Comparison of ENCODE assay signal across 11 mouse cellular contexts in the genomic region with DNA sequence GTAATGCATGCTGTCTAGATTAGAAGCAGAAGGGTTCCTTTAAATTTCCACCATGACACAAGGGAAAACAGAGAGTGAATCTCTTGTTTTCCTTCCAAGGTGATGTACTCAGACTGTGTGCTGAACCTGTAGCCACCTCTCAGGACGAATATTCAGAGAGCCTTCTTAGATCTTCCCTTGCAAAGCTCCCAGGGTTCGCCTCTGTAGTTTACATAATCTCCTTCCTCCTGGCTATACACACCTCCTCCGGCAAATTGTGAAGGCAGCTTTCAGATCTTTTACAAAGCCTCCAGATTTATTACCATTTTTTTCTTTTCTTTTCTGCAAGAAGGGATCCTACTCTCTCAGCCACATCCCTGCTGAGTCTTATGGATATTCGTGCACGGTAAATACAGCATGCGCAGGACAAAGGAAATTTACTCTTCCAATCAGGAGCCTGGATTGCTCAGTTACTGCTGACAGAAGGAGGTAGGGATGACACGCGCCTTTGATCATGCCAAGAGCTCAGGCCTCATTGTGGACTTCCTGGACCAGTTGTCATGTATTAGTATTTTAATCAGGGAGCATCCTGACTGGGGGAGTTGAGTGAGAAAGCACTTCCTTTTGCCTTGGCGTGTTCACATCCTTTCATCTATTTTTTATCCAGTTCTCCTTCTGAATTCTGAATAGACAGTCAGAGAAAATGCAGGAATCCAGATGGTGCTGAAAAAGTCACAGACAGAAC.
DNase-seq lines count a peak whose midpoint lies in the region; ATAC-seq lines count a peak whose summit lies in the region.
"Had no signal": no experiment of that assay in that cellular context is flagged by ENCODE, and none has a peak within 500 bp of the region (broad histone marks: within the 10 kb centered on the region; RNA-seq: fewer than 3 reads in every experiment).

No protein-coding gene starts in this region.

- H3K36me3 ChIP-seq in hindbrain, embryonic 13.5 days = no peaks in the 10 kb centered on the region
- H3K36me3 ChIP-seq: heart, embryonic 15.5 days; stomach, embryonic 15.5 days had no signal

- 0 out of 2 replicates have a peak, but pooled peaks cover 6% of the 10 kb centered on the region for H3K4me1 ChIP-seq in hindbrain, embryonic 13.5 days (replicated peaks)
- H3K4me1 ChIP-seq: heart, embryonic 15.5 days; stomach, embryonic 15.5 days had no signal

- peak overlapping the region; percentile 19; the same call in 1 of the 2 replicates for H3K4me2 ChIP-seq in hindbrain, embryonic 13.5 days
- H3K4me2 ChIP-seq: heart, embryonic 15.5 days; stomach, embryonic 15.5 days had no signal

- ATAC-seq in hindbrain, embryonic 13.5 days (ENCODE audit: low FRiP score) = peak; percentile 80; the same call in 1 of the 2 replicates

- no peak overlapping the region for H3K4me3 ChIP-seq in hindbrain, embryonic 13.5 days
- H3K4me3 ChIP-seq: heart, embryonic 15.5 days; stomach, embryonic 15.5 days had no signal

- intact Hi-C loops in left cerebral cortex, postnatal 14 days (cut with DNase I) = no loop called here
- intact Hi-C loops in heart, postnatal 14 days (cut with DNase I) = no loop called here

- no peaks in the 10 kb centered on the region for H3K27me3 ChIP-seq in hindbrain, embryonic 13.5 days
- H3K27me3 ChIP-seq: heart, embryonic 15.5 days; stomach, embryonic 15.5 days had no signal

- peak; percentile 10 for DNase-seq in embryo, embryonic 10.5 days (ENCODE audit: low spot score)
- no peak for DNase-seq in embryo, embryonic 10 days (ENCODE audit: low spot score)
- peak; percentile 7 to 13 for DNase-seq in left cerebral cortex, postnatal 14 days (ENCODE audit: low spot score in 2 of 2)
- peak; percentile 4 for DNase-seq in right cerebral cortex, postnatal 14 days
- DNase-seq in heart, postnatal 14 days = no peak
- no peak for DNase-seq in spleen, postnatal 10 days (ENCODE audit: low spot score in 2 of 2)
- no peak for DNase-seq in urinary bladder, postnatal 10 days (ENCODE audit: low spot score)
- DNase-seq: kidney, postnatal 4 days had no signal

- no peak overlapping the region for H3K9ac ChIP-seq in hindbrain, embryonic 13.5 days
- H3K9ac ChIP-seq: heart, embryonic 15.5 days; stomach, embryonic 15.5 days had no signal

- no peaks in the 10 kb centered on the region for H3K9me3 ChIP-seq in hindbrain, embryonic 13.5 days
- H3K9me3 ChIP-seq: heart, embryonic 15.5 days; stomach, embryonic 15.5 days had no signal

- WGBS in hindbrain, embryonic 13.5 days = 21% methylated on average over 9 of the region's 9 CpGs

- 0 out of 2 replicates have a peak overlapping the region, but pooled peaks have one; percentile 13 for H3K27ac ChIP-seq in hindbrain, embryonic 13.5 days
- H3K27ac ChIP-seq: heart, embryonic 15.5 days; stomach, embryonic 15.5 days had no signal

Comparison
In these comparisons a context has a peak if more than half of its experiments do, and no peak if none do; other contexts are left out.
1. DNase-seq: peak in embryo, embryonic 10.5 days (single experiment), left cerebral cortex, postnatal 14 days (2 of 2) and right cerebral cortex, postnatal 14 days (single experiment); none in embryo, embryonic 10 days (single experiment), heart, postnatal 14 days (0 of 2), spleen, postnatal 10 days (0 of 2) and urinary bladder, postnatal 10 days (single experiment).